Mouse (Mus musculus): ENCODE measurements around the gene Trim63. TPM values are rescaled to one million over a fixed set of nuclear protein-coding genes. Genes with fewer than 3 reads are reported as not detected.

The Trim63 gene
- polyA plus RNA-seq, 1 experiment from 2014 or later, result 0.75 TPM

DNA sequence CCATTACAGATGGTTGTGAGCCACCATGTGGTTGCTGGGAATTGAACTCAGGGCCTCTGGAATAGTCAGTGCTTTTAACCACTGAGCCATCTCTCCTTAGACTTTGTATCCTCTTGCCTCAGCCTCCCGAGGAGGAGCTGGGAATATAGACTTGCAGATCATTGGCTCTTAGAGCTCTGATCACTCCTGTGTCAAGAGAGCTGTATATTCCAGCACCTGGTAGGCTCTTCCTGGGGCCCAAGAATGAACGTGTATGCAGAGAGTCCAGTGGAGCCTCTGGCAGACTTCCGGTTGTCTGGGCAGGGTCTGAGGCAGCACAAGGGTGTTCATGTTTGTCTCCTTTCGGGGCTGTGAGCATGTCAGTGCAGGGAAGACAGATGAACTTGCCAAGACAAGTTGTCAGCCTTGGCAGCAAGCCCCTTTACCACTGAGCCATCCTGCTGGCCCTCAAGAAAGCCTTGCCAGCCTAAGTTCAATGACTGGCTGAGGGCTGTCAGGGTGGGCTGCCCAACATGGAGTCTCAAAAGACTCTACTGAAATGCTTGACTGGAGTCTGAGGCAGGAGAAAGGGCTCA lies 752 bp upstream of the Trim63 start:
- TF ChIP-seq EP300 (IDR thresholded peaks at IDR 0.05) (no peak), CTCF (IDR thresholded peaks at IDR 0.05) (no peak)
- WGBS, result 61% methylated on average over 4 of the region's 4 CpGs
- Histone ChIP-seq H3K4me3 (ENCODE audit: low read depth, low read length) (no peak overlapping the region), H3K27me3 (replicated peaks; ENCODE audit: insufficient read depth, low read length) (no peaks in the 10 kb centered on the region), H3K4me1 (ENCODE audit: insufficient read depth, low read depth, low read length) (no peaks in the 10 kb centered on the region), H3K9ac (replicated peaks; ENCODE audit: low read depth) (no peak overlapping the region), H3K4me2 (replicated peaks; ENCODE audit: low read depth, low read length) (no peak overlapping the region), H3K27ac (ENCODE audit: low read length) (no peak overlapping the region), H3K36me3 (ENCODE audit: insufficient read depth, low read length) (no peaks in the 10 kb centered on the region), H3K9me3 (ENCODE audit: low read length) (no peaks in the 10 kb centered on the region)
- DNase-seq (ENCODE audit: low spot score) (no peak), ATAC-seq (no peak)

DNA sequence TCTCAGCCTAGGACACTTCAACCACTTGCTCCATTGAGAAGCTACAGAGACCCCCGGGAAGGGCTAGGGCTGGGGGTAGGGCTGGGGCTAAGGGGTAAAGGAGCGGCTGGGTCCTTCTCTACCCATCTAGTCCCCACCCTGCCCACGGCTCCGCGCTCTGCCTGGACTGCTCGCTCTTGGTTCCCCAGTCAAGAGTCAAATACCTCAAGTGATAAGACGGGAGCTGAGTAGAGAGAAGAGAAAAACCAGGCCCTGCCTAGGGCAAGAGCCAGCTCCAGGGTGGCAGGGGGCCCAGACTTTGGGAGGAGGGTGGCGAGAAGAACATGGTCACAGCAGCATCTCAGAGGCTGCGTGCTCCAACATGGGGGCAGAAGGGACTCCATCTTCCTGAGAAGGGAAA lies 550 bp downstream of the Trim63 start:
- TF ChIP-seq CTCF (IDR thresholded peaks at IDR 0.05) (no peak), EP300 (IDR thresholded peaks at IDR 0.05) (no peak)
- Histone ChIP-seq H3K4me3 (ENCODE audit: low read depth, low read length) (no peak overlapping the region), H3K9me3 (ENCODE audit: low read length) (no peaks in the 10 kb centered on the region), H3K36me3 (ENCODE audit: insufficient read depth, low read length) (no peaks in the 10 kb centered on the region), H3K4me1 (ENCODE audit: insufficient read depth, low read depth, low read length) (no peaks in the 10 kb centered on the region), H3K4me2 (replicated peaks; ENCODE audit: low read depth, low read length) (no peak overlapping the region), H3K9ac (replicated peaks; ENCODE audit: low read depth) (no peak overlapping the region), H3K27ac (ENCODE audit: low read length) (no peak overlapping the region), H3K27me3 (replicated peaks; ENCODE audit: insufficient read depth, low read length) (no peaks in the 10 kb centered on the region)
- ATAC-seq (no peak), DNase-seq (ENCODE audit: low spot score) (no peak)
- 56% methylated on average over 9 of the region's 9 CpGs for WGBS

DNA sequence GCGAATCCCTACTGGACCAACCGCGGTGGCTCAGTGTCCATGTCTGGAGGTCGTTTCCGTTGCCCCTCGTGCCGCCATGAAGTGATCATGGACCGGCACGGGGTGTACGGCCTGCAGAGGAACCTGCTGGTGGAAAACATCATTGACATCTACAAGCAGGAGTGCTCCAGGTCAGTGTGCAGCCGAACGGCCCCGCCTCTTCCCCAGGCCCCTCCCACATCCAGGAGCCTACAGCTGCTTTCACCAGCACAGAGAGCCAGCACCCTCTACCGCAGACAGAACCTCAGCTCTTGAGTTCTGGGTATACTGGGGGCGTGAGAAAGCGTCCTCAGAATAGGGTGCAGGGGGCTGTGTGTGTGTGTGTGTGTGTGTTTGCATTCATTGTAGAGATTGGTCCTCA lies 1.5 kb downstream of the Trim63 start:
- peak; percentile 26 for DNase-seq (ENCODE audit: low spot score)
- no peak for TF ChIP-seq EP300 (IDR thresholded peaks at IDR 0.05)
- TF ChIP-seq CTCF (IDR thresholded peaks at IDR 0.05), result no peak
- no peak overlapping the region for H3K9ac ChIP-seq (replicated peaks; ENCODE audit: low read depth)
- WGBS, result 51% methylated on average over 15 of the region's 16 CpGs
- no peaks in the 10 kb centered on the region for H3K27me3 ChIP-seq (replicated peaks; ENCODE audit: insufficient read depth, low read length)
- H3K36me3 ChIP-seq (ENCODE audit: insufficient read depth, low read length), result no peaks in the 10 kb centered on the region
- no peak overlapping the region for H3K4me3 ChIP-seq (ENCODE audit: low read depth, low read length)
- peak; percentile 38; the same call in 1 of the 2 replicates for ATAC-seq
- H3K4me1 ChIP-seq (ENCODE audit: insufficient read depth, low read depth, low read length), result no peaks in the 10 kb centered on the region
- no peaks in the 10 kb centered on the region for H3K9me3 ChIP-seq (ENCODE audit: low read length)
- no peak overlapping the region for H3K27ac ChIP-seq (ENCODE audit: low read length)
- no peak overlapping the region for H3K4me2 ChIP-seq (replicated peaks; ENCODE audit: low read depth, low read length)

DNA sequence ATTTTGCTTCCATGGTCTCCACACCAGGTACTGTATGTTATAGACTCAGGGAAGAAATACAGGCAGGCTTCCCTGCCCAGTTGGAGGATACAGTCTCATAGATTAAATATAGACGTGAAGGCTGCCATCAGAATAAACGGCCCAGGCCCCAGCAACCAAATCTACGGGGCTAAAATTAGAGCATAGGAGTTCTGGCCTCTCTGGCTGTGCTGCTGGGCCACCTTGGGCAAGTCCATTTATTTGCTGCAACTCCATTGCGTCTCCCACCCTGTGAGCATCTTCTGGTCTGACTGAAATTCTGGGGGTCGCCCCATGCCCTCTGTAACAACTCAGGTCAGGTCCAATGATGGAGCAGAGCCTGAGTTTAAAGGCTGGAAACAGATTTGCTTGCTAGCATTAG lies 4.2 kb downstream of the Trim63 start:
- ATAC-seq, result no peak
- no peaks in the 10 kb centered on the region for H3K4me1 ChIP-seq (ENCODE audit: insufficient read depth, low read depth, low read length)
- H3K9ac ChIP-seq (replicated peaks; ENCODE audit: low read depth), result no peak overlapping the region
- H3K4me3 ChIP-seq (ENCODE audit: low read depth, low read length), result no peak overlapping the region
- no peaks in the 10 kb centered on the region for H3K27me3 ChIP-seq (replicated peaks; ENCODE audit: insufficient read depth, low read length)
- H3K36me3 ChIP-seq (ENCODE audit: insufficient read depth, low read length), result no peaks in the 10 kb centered on the region
- no peaks in the 10 kb centered on the region for H3K9me3 ChIP-seq (ENCODE audit: low read length)
- WGBS, result 86% methylated on average over 5 of the region's 5 CpGs
- no peak overlapping the region for H3K4me2 ChIP-seq (replicated peaks; ENCODE audit: low read depth, low read length)
- no peak for DNase-seq (ENCODE audit: low spot score)
- H3K27ac ChIP-seq (ENCODE audit: low read length), result no peak overlapping the region
- TF ChIP-seq EP300 (IDR thresholded peaks at IDR 0.05) (no peak), CTCF (IDR thresholded peaks at IDR 0.05) (no peak)

DNA sequence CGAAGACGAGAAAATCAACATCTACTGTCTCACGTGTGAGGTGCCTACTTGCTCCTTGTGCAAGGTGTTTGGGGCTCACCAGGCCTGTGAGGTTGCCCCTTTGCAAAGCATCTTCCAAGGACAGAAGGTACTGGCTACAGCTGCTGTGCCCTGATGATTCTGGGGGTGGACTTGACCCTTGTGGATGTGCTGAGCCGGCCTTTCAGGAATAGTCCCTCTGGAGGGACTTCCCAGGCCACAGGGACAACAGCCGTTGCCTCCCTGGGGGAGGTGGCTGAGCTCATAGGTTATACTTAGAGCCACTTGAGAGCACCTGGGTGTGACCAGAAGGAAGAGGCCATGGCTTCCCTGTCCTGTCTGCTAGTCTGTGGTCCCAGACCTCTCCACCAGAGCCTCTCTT lies 4.8 kb downstream of the Trim63 start:
- ATAC-seq (no peak), DNase-seq (ENCODE audit: low spot score) (no peak)
- no peak overlapping the region for H3K4me2 ChIP-seq (replicated peaks; ENCODE audit: low read depth, low read length)
- no peaks in the 10 kb centered on the region for H3K9me3 ChIP-seq (ENCODE audit: low read length)
- H3K36me3 ChIP-seq (ENCODE audit: insufficient read depth, low read length), result no peaks in the 10 kb centered on the region
- no peaks in the 10 kb centered on the region for H3K27me3 ChIP-seq (replicated peaks; ENCODE audit: insufficient read depth, low read length)
- WGBS, result 73% methylated on average over 5 of the region's 5 CpGs
- no peaks in the 10 kb centered on the region for H3K4me1 ChIP-seq (ENCODE audit: insufficient read depth, low read depth, low read length)
- H3K4me3 ChIP-seq (ENCODE audit: low read depth, low read length), result no peak overlapping the region
- no peak for TF ChIP-seq CTCF (IDR thresholded peaks at IDR 0.05)
- no peak overlapping the region for H3K27ac ChIP-seq (ENCODE audit: low read length)
- no peak overlapping the region for H3K9ac ChIP-seq (replicated peaks; ENCODE audit: low read depth)

DNA sequence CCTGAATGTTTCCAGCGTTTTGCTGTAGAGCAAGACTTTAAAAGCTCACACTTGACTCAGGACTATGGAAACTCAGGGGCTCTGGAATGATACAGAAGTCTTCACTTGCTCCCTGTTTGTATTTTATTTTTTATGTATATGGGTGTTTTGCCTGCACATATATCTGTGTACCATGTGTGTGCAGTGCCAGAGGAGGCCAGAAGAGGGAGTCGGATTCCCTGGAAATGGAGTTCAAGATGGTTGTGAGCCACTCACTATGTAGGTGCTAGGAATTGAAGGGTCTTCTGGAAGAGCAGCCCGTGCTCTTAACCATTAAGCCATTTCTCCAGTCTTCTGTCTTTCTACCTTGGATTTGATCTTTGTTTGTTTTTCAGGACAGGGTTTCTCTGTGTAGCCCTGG lies 6.6 kb downstream of the Trim63 start:
- 58% methylated on average over 3 of the region's 3 CpGs for WGBS
- Histone ChIP-seq H3K4me2 (replicated peaks; ENCODE audit: low read depth, low read length) (no peak overlapping the region), H3K36me3 (ENCODE audit: insufficient read depth, low read length) (no peaks in the 10 kb centered on the region), H3K27ac (ENCODE audit: low read length) (no peak overlapping the region), H3K9ac (replicated peaks; ENCODE audit: low read depth) (no peak overlapping the region), H3K4me1 (ENCODE audit: insufficient read depth, low read depth, low read length) (no peaks in the 10 kb centered on the region), H3K27me3 (replicated peaks; ENCODE audit: insufficient read depth, low read length) (no peaks in the 10 kb centered on the region), H3K4me3 (ENCODE audit: low read depth, low read length) (no peak overlapping the region), H3K9me3 (ENCODE audit: low read length) (no peaks in the 10 kb centered on the region)
- no peak for DNase-seq (ENCODE audit: low spot score)
- TF ChIP-seq EP300 (IDR thresholded peaks at IDR 0.05), result no peak
- peak; percentile 37; the same call in 1 of the 2 replicates for TF ChIP-seq CTCF (IDR thresholded peaks at IDR 0.05)
- no peak for ATAC-seq

DNA sequence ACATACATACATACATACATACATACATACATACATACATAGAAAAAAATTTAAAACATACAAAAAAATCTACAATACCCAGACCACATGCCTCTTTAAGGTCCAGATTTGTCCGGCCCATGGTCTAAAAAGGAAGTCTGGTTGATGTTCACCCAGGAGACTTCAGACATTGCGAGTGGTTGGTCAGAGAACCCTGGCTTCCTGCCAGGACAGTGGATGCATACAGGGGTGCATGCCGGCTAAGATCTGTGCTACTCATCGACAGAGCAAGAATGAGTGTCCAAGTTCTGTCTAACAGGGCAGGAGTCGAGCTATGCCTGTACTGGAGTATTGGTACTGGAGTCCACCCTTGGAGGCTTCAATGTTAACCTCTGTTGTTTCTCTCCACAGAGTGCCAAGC lies 9.7 kb downstream of the Trim63 start:
- DNase-seq (ENCODE audit: low spot score), result no peak
- H3K4me1 ChIP-seq (ENCODE audit: insufficient read depth, low read depth, low read length), result no peaks in the 10 kb centered on the region
- H3K9me3 ChIP-seq (ENCODE audit: low read length), result no peaks in the 10 kb centered on the region
- no peaks in the 10 kb centered on the region for H3K27me3 ChIP-seq (replicated peaks; ENCODE audit: insufficient read depth, low read length)
- no peak overlapping the region for H3K4me3 ChIP-seq (ENCODE audit: low read depth, low read length)
- no peak overlapping the region for H3K4me2 ChIP-seq (replicated peaks; ENCODE audit: low read depth, low read length)
- ATAC-seq, result no peak
- H3K27ac ChIP-seq (ENCODE audit: low read length), result no peak overlapping the region
- no peaks in the 10 kb centered on the region for H3K36me3 ChIP-seq (ENCODE audit: insufficient read depth, low read length)
- no peak for TF ChIP-seq EP300 (IDR thresholded peaks at IDR 0.05)
- TF ChIP-seq CTCF (IDR thresholded peaks at IDR 0.05), result no peak
- WGBS, result 30% methylated on average over 5 of the region's 5 CpGs
- H3K9ac ChIP-seq (replicated peaks; ENCODE audit: low read depth), result no peak overlapping the region
